Comparison of ENCODE assay signal across 8 mouse cellular contexts in the genomic region with DNA sequence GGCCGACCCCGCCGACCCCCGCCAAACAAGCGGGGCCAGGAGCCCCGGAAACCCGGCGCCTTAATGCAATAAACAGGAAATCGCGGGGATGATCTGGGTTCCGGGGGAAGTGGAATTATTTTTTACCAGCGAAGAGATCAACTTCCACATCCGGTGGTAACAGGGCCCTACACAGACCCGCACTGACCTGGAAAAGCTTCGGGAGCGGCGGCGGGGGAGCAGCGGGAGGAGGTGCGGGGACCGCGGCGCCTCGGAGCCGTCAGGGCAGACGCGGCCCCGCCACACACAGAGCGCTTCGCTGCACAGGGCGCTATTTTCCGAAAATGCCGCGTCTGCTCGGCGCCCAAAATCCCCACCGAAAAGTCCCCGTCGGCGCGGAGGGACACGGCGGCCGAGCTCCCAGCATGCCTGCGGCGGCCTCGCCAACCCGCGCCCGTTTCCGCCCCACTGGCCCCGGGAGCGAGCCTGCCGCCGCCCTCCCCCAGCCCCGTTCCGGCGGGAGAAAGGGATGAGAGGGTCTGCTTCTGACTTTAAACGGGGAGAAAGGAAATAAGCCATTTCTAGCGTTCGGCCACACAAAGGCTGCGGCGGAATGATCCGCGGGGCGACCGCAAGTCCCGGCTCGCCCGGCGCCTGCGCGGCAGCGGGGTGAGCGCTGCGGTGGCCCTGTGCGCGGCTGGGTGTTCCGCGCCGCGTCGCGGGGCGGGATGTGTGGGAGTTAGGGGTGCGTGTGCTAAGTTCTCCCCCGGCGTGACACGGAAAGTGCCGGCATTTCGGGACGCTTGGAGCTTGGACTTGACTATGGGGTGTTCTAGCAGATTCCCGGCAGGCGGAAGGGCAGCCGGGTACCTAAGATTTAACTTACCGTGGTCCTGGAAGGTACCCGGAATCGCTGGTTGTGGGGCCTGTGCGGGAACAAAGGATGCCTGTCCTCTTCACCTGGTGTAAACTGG. TPM values are rescaled to one million over a fixed set of nuclear protein-coding genes. Genes with fewer than 3 reads are reported as not detected.
DNase-seq lines count a peak whose midpoint lies in the region; ATAC-seq lines count a peak whose summit lies in the region.

No protein-coding gene starts in this region.

- peaks cover 39% of the 10 kb centered on the region for H3K4me1 ChIP-seq in hindbrain, embryonic 14.5 days (replicated peaks; ENCODE audit: control insufficient read depth, insufficient read depth, low read length)

- DNase-seq in T-cell, adult 2 months (ENCODE audit: low spot score), result peak; percentile 91
- DNase-seq in cerebellum, postnatal 25 days, result peak; percentile 92 to 96
- peak; percentile 71 to 80 for DNase-seq in frontal cortex, postnatal 25 days (ENCODE audit: low spot score in 2 of 2)
- peak; percentile 84 for DNase-seq in hindbrain, embryonic 14.5 days (ENCODE audit: low spot score)
- DNase-seq in layer of hippocampus, postnatal 36 days, result peak; percentile 89
- DNase-seq in lung, postnatal 25 days (ENCODE audit: low spot score), result peak; percentile 87
- DNase-seq in retina, adult 2 months (ENCODE audit: low read depth, low spot score), result peak; percentile 76
- peak; percentile 92 for DNase-seq in thymus, postnatal 25 days

- peak overlapping the region; percentile 72 for H3K4me2 ChIP-seq in hindbrain, embryonic 14.5 days (replicated peaks)

- H3K9ac ChIP-seq in hindbrain, embryonic 14.5 days, result peak overlapping the region; percentile 99

- WGBS in hindbrain, embryonic 14.5 days, result under 1% methylated on average over 98 of the region's 99 CpGs

- H3K36me3 ChIP-seq in hindbrain, embryonic 14.5 days (replicated peaks; ENCODE audit: control insufficient read depth, insufficient read depth), result no peaks in the 10 kb centered on the region

- H3K27me3 ChIP-seq in hindbrain, embryonic 14.5 days (ENCODE audit: control insufficient read depth, insufficient read depth, low read length), result no peaks in the 10 kb centered on the region

- H3K27ac ChIP-seq in hindbrain, embryonic 14.5 days, result peak overlapping the region; percentile 100

- peak overlapping the region; percentile 96 for H3K4me3 ChIP-seq in hindbrain, embryonic 14.5 days (replicated peaks; ENCODE audit: low read length)

- 0 out of 2 replicates have a peak, but pooled peaks cover 2% of the 10 kb centered on the region for H3K9me3 ChIP-seq in hindbrain, embryonic 14.5 days (ENCODE audit: control insufficient read depth, low read length)

- peak; percentile 92 for ATAC-seq in hindbrain, embryonic 14.5 days (ENCODE audit: low FRiP score)

RNA-seq across cellular contexts. Expression of gene Gabpb1, which starts 0.7 kb away (rescaled TPM):
- polyA plus RNA-seq in hindbrain, embryonic 14.5 days (2014; fragmentation: Nextera tagmentation; extraction: Ambion mirVana), result 41.7 and 43.8 TPM in 2 replicates
- 10 to 100 TPM; 17.1 to 23.0 TPM for total RNA-seq in layer of hippocampus, postnatal 36 days (2021)

RNA-seq across cellular contexts. Expression of gene Usp8, which starts 31.7 kb away (rescaled TPM):
- 30.0 and 35.2 TPM in 2 replicates for polyA plus RNA-seq in hindbrain, embryonic 14.5 days (2014; fragmentation: Nextera tagmentation; extraction: Ambion mirVana)
- 10 to 100 TPM; 49.9 to 52.4 TPM for total RNA-seq in layer of hippocampus, postnatal 36 days (2021)

RNA-seq across cellular contexts. Expression of gene Hdc, which starts 56.3 kb away (rescaled TPM):
- polyA plus RNA-seq in hindbrain, embryonic 14.5 days (2014; fragmentation: Nextera tagmentation; extraction: Ambion mirVana), result 1.1 and 2.5 TPM in 2 replicates
- 1 to 10 TPM in 1 of 2 experiments, under 1 TPM in 1; 0.70 to 1.4 TPM for total RNA-seq in layer of hippocampus, postnatal 36 days (2021)

Comparison
In these comparisons a context has a peak if more than half of its experiments do, and no peak if none do; other contexts are left out.
1. Peak in every context shown above with its lines: DNase-seq, ATAC-seq, H3K4me3 ChIP-seq and H3K27ac ChIP-seq.